Mouse (Mus musculus): Measurements from ENCODE around the gene Dap3.
"Not testable (repeated sequence)": the region's sequence is repeated elsewhere in the genome, so short reads cannot be mapped to it uniquely, and the experiment has no call there.

Dap3 gene

DNA sequence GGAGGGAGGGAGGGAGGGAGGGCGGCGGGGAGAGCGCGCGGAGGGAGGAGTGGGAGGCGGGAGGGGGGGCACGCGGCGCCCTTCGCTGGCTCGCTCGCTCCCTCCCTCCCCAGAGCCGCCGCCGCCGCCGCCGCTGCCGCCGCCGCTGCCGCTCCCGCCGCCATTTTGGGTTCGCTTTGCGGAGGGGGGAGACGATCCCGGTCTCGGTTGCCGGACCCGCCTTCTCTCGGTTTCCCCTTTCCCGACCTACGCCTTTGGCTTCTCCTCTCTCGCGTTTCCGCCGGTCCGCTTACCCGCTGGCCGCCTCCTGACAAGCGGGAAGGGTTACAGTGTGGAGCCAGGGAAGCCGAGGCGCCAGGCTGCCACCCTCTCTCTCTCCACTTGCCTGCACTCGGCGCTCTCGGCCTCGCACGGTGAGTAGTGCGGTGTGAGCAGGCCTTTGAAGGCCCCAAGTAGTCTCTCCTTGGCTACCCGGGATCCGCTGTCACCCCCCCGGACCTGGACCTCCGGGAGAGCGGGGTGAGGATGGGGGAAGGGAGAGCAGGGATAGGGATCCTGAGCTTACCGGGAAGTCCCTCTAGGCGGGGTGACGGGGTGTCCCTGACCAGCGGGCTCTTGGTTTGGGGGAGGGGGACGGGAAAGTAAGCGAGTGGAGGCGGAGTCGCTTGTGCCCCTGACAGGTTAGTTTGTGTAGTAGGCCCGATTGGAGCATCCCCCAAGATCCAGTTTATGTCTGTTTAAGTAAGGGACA, at the start of gene Dap3, which contains the start of gene Ash1l:
Gene Dap3 (minus strand): TSS at position 606 of the 751 bp plus-strand sequence.
Gene Ash1l (plus strand): TSS at position 47 of the 751 bp plus-strand sequence.
- no peak for DNase-seq (ENCODE audit: low spot score)

GRCm38 (mm10) chr3:88992793-88993192, 41.8 kb upstream of the Dap3 start:
- DNase-seq (ENCODE audit: low spot score), result no peak

GRCm38 (mm10) chr3:88983921-88984381, 33.0 kb upstream of the Dap3 start:
- no peak for DNase-seq (ENCODE audit: low spot score)

DNA sequence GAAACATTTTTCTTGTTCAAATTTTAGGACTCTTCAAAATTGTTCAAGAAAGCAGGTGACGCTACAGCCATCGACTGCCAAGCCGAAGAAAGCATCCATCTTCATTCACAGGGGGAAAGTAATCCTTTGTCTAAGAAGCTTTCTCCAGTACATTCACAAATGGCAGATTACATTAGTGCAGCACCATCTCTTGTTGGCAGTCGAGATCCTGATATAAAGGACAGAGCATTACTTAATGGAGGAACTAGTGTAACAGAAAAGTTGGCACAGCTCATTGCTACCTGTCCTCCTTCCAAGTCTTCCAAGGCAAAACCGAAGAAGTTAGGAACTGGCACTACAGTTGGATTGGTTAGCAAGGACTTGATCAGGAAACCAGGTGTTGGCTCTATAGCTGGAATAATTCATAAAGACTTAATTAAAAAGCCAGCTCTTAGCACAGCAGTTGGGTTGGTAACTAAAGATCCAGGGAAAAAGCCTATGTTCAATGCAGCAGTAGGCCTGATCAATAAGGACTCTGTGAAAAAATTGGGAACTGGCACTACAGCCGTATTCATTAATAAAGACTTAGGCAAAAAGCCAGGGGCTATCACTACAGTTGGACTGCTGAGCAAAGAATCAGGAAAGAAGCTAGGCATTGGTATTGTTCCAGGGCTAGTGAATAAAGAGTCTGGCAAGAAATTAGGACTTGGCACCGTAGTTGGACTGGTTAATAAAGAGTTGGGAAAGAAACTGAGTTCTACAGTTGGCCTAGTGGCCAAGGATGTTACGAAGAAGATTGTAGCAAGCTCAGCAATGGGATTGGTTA, 30.4 kb upstream of the Dap3 start:
- no peak for DNase-seq (ENCODE audit: low spot score)

GRCm38 (mm10) chr3:88975012-88975411, 24.0 kb upstream of the Dap3 start:
- no peak for DNase-seq (ENCODE audit: low spot score)

- DNase-seq (ENCODE audit: low spot score), result not testable (repeated sequence)
These were observed 12.2 kb upstream of the Dap3 start for GRCm38 (mm10) chr3:88963211-88963610.

GRCm38 (mm10) chr3:88953736-88954135, 2.8 kb upstream of the Dap3 start:
- no peak for DNase-seq (ENCODE audit: low spot score)

DNA sequence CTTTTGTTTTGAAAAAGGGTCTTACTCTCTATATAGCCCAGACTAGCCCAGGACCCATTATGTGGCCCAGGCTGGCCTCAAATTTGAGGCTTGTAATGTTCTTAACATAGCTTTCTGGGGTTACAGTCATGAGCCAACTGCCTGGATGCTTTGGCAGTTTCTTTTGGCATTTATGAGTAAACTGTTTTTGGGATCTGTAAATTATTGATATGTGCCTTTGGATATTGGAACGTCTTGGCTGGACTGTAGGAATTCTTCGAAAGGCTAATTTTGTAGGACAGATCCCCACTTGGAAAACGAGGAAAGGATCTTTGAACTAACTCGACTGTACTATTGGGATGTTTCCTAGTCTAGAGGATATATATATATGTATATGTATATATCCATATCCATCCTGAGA, 2.3 kb upstream of the Dap3 start:
- no peak for DNase-seq (ENCODE audit: low spot score)

- no peak for DNase-seq (ENCODE audit: low spot score)
These were observed 383 bp upstream of the Dap3 start for GRCm38 (mm10) chr3:88951327-88951800.

DNA sequence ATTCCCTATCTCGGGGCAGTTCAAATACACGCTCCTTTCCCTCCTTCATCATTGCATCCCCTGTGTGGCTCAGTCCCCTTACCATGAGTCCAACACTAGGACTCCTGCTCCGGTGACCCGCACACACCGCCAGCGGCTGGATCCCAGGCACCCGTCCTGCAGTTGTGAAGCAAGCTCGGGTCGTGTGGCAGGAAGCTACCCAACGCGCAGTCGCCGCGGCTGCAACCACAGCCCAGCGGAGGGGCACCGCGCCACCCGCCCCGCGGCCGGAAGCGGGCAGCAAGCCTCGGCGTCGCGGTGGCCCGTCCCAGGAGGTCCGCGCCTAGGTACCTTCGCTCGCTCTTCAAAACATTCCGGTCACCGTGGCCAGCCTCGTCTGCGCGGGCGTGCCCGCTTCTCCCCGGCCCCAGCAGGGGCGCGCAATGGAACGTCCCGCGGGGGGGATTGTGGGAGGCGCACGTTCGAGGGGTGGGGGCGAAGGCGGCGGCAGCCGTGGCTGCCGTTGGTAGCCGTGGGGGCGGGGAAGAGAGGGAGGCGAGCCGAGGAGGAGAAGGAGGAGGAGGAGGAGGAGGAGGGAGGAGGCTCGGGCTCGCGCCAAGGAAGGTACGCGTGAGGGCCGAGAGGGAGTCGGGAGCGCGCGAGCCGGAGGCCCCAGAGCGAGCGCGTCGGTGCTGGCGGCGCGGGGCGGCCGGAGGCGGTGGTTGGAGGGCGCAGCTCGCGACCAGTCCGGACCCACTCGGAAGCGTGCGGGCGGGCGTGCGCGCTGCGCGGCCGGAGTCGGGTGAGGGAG, 1.0 kb downstream of the Dap3 start:
- DNase-seq (ENCODE audit: low spot score), result peak; percentile 93

- no peak for DNase-seq (ENCODE audit: low spot score)
These were observed 6.9 kb downstream of the Dap3 start for GRCm38 (mm10) chr3:88944109-88944508.

GRCm38 (mm10) chr3:88942316-88942880, 8.6 kb downstream of the Dap3 start:
- no peak for DNase-seq (ENCODE audit: low spot score)

GRCm38 (mm10) chr3:88939749-88940148, 11.2 kb downstream of the Dap3 start:
- DNase-seq (ENCODE audit: low spot score), result no peak

- no peak for DNase-seq (ENCODE audit: low spot score)
These were observed 11.9 kb downstream of the Dap3 start for GRCm38 (mm10) chr3:88939071-88939470.

- DNase-seq (ENCODE audit: low spot score), result no peak
These were observed 21.5 kb downstream of the Dap3 start for GRCm38 (mm10) chr3:88929501-88929900.

DNA sequence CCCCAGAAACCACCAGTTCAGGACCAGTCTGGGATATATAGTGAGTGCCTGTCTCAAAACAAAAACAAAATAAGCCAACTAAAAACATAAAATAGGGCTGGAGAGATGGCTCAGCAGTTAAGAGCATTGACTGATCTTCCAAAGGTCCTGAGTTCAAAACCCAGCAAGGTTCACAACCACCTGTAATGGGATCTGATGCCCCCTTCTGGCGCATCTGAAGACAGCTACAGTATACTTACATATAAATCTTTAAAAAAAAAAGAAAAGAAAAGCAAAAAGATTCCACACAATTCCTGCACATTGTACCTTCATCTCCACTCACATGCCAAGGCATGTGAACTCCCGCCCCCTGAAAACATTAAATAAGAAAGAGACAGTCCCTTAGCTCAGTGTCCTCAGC, 25.3 kb downstream of the Dap3 start:
- no peak for DNase-seq (ENCODE audit: low spot score)

DNA sequence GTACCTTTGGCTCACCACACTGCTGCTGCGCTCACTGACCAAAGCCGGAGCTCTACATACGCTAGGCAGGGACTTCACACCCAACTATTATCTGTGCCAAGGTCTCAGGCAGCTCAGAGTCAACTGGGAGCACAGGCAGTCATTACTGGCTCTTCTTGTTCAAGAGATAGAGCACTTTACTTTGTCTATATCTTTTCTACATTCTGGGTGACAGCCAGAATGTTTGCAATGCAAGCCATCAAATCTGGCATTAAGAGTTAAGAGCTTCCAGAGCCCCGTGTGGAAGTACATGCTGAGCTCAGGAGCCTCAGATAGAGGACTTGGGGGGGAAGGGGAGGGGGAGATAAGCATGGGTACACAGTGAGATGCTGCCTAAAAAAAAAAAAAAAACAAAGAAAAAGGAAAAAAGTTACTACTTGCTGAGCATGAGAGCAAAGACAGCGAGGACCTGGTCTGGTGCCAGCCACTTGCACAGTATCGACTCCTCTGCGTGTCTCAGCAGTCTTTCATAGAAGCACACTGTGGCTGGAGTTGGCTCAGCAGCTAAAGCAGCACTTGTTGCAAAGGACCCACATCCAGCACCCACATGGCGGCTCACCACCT, 26.9 kb downstream of the Dap3 start:
- peak; percentile 45 for DNase-seq (ENCODE audit: low spot score)

DNA sequence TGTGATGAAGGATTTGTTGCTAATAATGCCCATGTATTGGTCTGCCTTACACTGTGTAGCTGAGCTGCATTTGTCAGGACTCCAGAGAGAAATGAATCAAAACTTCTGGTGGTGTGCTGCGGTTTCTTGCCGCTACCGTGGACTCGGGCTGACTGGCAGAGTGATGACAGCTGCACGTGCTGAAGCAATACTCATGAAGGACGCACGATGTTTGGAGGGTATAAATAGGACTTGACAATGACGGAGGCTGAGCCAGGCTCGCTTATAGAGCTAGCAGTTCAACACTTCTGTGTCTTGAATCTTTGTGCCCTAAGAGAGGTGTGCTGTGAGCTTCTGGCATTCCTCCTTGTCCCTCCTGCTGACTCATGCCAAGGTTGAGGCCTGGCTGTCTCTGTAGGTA, 29.6 kb downstream of the Dap3 start:
- no peak for DNase-seq (ENCODE audit: low spot score)

- DNase-seq (ENCODE audit: low spot score), result no peak
These were observed 32.0 kb downstream of the Dap3 start for GRCm38 (mm10) chr3:88918981-88919380.

DNA sequence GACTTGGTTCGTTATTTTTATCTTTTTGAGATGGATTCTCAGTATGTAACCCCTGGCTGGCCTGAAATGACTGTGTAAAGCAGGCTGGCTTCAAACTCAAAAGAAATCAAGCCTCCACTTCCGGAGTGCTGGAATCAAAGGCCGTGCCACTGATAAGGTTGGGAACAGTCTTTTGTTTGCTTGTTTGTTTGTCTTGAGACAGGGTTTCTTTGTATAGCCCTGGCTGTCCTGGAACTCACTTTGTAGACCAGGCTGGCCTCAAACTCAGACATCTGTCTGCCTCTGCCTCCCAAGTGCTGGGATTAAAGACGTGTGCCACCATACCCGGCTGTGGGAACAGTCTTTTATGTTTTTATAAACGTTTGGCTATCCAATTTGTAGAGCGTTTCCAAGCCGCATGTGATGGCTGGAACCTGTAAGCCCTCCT, 36.6 kb downstream of the Dap3 start:
- DNase-seq (ENCODE audit: low spot score), result no peak

Data from ovary, postnatal 36 days (tissue).